Mouse (Mus musculus) urinary bladder, postnatal 14 days (tissue): ENCODE measurements around the gene Xrcc2.
A peak's percentile ranks its signal among the peaks of the same experiment; 100 is the strongest.

Source experiments
- DNase-seq: peaks from one replicate; pipeline ENCODE4 v3.0.0; 2021; ENCODE audit warnings: low spot score

Xrcc2 gene

GRCm38 (mm10) chr5:25671051-25671450 is 34.6 kb downstream of the Xrcc2 start:
- DNase-seq: no peak

GRCm38 (mm10) chr5:25668306-25668705 is 37.3 kb downstream of the Xrcc2 start:
- DNase-seq: no peak

GRCm38 (mm10) chr5:25666684-25667083 is 38.9 kb downstream of the Xrcc2 start:
- DNase-seq: no peak

GRCm38 (mm10) chr5:25666108-25666507 is 39.5 kb downstream of the Xrcc2 start:
- DNase-seq: no peak

GRCm38 (mm10) chr5:25665516-25665915 is 40.1 kb downstream of the Xrcc2 start:
- no peak for DNase-seq

- DNase-seq: no peak
Measured at GRCm38 (mm10) chr5:25663165-25663564, 42.5 kb downstream of the Xrcc2 start.

- DNase-seq: peak; percentile 5
Measured at GRCm38 (mm10) chr5:25654578-25654987, 51.0 kb downstream of the Xrcc2 start.

- DNase-seq: no peak
Measured at GRCm38 (mm10) chr5:25653377-25653776, 52.2 kb downstream of the Xrcc2 start.

- no peak for DNase-seq
Measured at GRCm38 (mm10) chr5:25652435-25652834, 53.2 kb downstream of the Xrcc2 start.

GRCm38 (mm10) chr5:25645661-25646364 is 59.8 kb downstream of the Xrcc2 start:
- DNase-seq: no peak

GRCm38 (mm10) chr5:25644509-25644908 is 61.1 kb downstream of the Xrcc2 start:
- no peak for DNase-seq

GRCm38 (mm10) chr5:25642741-25643140 is 62.9 kb downstream of the Xrcc2 start:
- no peak for DNase-seq
